Mouse (Mus musculus) forelimb bud, embryonic 11.5 days (tissue): ENCODE data around the gene C2cd4c.
A peak's percentile ranks its signal among the peaks of the same experiment; 100 is the strongest.

Experiments
- DNase-seq: peaks from one replicate; pipeline ENCODE4 v3.0.0-alpha.2; 2012; ENCODE audit warnings: low read depth, low spot score

The C2cd4c gene

GRCm38 (mm10) chr10:79612192-79613135 lies 1.4 kb downstream of the C2cd4c start:
- DNase-seq = peak; percentile 21

DNA sequence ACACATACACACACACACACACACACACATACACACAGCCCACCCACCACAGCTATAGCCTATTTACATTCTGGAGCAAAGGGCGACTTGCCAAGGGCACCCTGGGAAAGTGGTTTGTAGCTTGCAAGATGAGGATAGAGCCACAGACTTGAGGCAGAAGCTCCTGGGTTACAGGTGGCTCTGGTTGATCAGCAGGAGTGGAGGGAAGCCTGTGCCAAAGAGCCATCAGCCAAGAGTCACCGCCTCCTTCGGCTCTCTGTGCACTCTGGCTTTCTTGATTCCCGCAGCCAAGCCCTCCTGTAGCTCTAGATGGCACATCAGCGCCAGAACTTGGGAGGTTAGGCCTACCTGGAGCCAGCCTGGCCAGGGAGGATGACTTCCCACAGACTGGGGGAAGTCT lies 2.5 kb downstream of the C2cd4c start:
- DNase-seq = no peak

GRCm38 (mm10) chr10:79609276-79609675 lies 4.5 kb downstream of the C2cd4c start:
- DNase-seq = no peak

DNA sequence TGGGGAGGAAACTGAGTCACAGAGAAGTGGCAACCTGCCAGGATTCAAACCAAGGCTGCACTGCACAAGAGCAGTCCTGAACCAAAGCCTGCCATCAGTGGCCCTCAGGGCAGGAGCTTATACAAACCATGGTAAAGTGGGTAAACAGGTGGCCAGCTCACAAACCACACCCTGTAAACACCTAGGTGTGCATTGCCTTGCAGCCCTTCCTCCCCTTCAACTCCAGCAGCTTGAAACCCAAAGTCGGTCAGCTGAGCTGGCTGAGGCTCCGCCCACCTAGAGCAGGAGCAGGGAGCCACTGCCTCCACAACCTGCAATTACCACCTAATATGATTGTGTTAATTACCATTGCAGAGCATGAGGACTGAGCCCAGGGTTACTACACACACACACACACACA lies 5.9 kb downstream of the C2cd4c start:
- no peak for DNase-seq

GRCm38 (mm10) chr10:79606537-79606936 lies 7.3 kb downstream of the C2cd4c start:
- DNase-seq = no peak

DNA sequence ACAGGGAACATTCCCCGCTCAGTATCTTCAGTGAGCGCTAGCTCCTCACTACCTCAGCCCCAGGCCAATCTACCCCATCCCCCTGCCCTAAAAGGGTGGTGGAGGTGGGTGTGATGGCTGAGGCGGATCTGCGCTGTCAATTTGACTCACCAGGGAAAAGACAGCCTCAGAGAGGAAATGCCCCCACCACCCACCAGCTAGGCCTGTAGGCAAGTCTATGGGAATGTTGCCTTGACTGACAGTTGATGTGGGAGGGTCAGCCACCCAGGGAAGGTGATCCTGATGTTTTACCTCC lies 15.9 kb downstream of the C2cd4c start:
- no peak for DNase-seq

GRCm38 (mm10) chr10:79597051-79597935 lies 16.5 kb downstream of the C2cd4c start:
- no peak for DNase-seq

- no peak for DNase-seq
Observed at GRCm38 (mm10) chr10:79595590-79595929, 18.3 kb downstream of the C2cd4c start.

GRCm38 (mm10) chr10:79594872-79595589 lies 18.8 kb downstream of the C2cd4c start:
- peak; percentile 84 for DNase-seq

GRCm38 (mm10) chr10:79594111-79594510 lies 19.7 kb downstream of the C2cd4c start:
- DNase-seq = no peak

- DNase-seq = no peak
Observed at GRCm38 (mm10) chr10:79590702-79591101, 23.1 kb downstream of the C2cd4c start.

GRCm38 (mm10) chr10:79587752-79588126 lies 26.1 kb downstream of the C2cd4c start:
- DNase-seq = no peak

DNA sequence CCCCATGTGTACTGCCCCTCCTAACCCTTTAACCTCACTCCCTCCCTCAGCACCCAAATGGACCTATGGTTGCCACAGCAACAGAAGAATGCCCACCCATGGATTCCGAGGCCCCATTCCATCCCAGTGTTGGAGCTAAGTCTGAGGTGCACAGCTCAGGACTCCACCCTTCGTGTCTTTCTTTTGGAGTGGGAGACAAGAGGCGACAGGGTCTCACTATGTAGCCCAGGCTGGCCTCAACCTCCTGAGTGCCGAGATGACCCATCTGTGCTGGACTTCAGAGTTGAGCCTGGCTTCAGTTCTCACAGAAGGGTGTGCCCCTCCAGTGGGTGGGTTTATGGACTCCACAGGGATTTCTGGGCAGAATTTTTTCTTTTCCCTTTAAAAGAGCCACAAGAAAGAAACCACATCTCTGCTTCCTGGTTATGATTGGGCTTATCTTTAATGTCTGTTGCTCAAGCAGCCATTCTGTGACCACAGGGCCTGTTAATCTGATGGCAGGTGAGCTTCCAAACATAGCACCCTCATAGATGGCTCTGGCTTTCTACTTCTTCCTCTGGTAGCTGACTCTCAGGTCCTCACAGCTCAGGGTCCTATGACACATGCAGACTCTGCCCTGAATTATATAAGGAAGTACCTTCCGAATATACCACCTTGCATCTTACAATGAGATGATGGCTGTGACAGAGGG lies 26.6 kb downstream of the C2cd4c start, which contains the start of gene Theg:
Gene Theg, minus strand, starts transcription at position 271 of the 691 bp plus-strand sequence.
- no peak for DNase-seq

DNA sequence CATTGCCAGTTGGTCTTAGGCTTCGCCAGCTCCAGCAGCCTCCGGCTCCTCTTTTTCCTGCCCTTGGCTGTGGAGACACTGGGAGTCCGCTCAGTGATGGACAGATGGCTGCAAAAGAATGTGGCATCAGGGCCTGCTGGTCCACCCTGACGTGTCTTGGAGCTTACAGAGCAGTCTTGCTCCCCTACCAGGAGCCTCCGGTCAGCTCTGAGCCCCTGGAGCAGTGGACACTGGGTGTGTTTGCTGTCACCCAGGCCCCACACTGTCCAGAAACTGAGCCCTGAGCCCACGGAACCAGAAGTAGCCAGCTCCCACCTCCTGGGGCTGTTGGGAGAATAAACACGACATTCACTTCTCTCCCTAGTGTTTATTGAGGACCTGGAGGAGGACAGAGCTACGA lies 27.6 kb downstream of the C2cd4c start:
- no peak for DNase-seq

GRCm38 (mm10) chr10:79585723-79586122 lies 28.1 kb downstream of the C2cd4c start:
- DNase-seq = no peak

DNA sequence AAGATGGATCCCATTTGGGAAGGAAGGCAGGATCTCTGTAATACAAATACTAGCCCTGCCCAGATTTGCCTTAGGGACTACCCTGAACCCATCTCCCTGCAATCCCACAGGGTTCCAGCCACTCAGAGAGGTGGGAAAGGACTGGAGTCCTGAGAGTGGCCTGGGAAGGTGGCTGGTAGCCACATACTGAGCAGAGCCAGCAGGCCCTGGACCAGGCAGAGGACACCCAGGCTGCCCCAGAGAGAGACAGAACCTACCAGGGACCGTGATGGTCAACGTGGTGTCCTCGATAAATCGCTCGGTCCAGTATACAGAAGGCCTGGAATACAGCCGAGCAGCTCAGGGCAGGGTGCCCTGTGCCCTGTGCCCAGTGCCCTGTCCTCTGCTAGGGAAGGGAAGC lies 28.7 kb downstream of the C2cd4c start:
- no peak for DNase-seq

- no peak for DNase-seq
Observed at GRCm38 (mm10) chr10:79584426-79584825, 29.4 kb downstream of the C2cd4c start.

DNA sequence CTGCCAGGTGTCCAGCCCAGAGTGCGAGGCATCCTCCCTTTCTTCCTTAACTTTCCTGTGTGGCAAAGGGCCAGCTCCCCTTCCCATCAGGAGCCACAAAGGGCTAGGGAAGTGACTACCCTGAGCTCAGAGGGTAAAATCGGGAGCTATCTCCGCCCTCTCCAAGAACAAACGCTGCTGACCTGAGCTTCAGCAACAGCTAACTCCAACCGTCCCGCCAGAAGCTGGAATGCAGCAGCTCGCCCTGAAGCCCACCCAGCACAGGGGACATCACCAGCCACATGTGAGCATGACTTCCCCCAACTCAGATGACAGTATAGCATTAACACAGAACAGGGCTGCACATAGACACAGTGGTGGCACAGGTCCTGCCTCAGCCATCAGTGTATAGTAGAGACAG lies 29.8 kb downstream of the C2cd4c start:
- DNase-seq = no peak

DNA sequence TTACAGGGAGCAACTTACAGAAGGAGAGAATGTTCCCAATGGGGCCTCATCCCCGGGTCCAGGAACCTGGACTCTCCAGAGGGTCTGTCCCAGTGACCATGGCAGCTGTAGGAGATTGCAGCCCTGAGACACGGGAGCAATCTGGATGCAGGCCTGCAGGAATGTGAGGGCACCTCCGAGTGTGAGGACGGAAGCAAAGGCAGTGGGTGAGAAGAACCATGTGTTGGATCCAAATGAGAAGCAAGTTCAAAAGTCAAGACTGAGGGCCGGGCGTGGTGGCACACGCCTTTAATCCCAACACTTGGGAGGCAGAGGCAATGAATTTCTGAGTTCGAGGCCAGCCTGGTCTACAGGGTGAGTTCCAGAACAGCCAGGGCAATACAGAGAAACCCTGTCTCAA lies 32.3 kb downstream of the C2cd4c start:
- DNase-seq = no peak

GRCm38 (mm10) chr10:79580811-79581210 lies 33.0 kb downstream of the C2cd4c start:
- peak; percentile 50 for DNase-seq

DNA sequence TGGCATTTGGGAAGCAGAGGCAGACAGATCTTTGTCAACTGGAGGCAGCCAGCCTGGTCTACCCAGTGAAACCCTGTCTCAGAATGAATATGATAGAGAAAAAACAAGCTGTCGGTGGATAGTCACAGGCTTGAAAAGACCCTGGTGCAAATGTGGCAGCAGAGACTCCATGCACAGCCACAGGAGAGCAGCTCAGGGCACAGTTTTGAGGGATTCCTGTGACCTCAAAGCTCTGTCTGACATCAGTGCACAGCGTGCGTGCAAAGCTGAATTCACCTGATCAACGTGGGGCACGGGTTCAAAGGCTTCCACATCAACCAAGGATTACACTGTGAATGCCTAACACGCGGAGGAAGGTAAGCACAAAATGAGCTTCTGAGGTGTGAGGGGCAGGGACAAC lies 33.5 kb downstream of the C2cd4c start:
- DNase-seq = no peak
